31 mouse cellular contexts compared by ENCODE assay signal in genomic region chr10:127583649-127584048, GRCm38 (mm10). TPM values are rescaled to one million over a fixed set of nuclear protein-coding genes. Genes with fewer than 3 reads are reported as not detected.
DNase-seq lines count a peak whose midpoint lies in the region; ATAC-seq lines count a peak whose summit lies in the region.
"Had no signal": no experiment of that assay in that cellular context is flagged by ENCODE, and none has a peak within 500 bp of the region (broad histone marks: within the 10 kb centered on the region; RNA-seq: fewer than 3 reads in every experiment).

No protein-coding gene starts in this region.

- H3K4me1 ChIP-seq in lung, embryonic 16.5 days (replicated peaks; ENCODE audit: control insufficient read depth, insufficient read depth, low read length), result no peaks in the 10 kb centered on the region
- no peaks in the 10 kb centered on the region for H3K4me1 ChIP-seq in stomach, embryonic 14.5 days (ENCODE audit: control insufficient read depth, insufficient read depth, low read length)
- H3K4me1 ChIP-seq: forebrain, embryonic 15.5 days; lung, embryonic 15.5 days; midbrain, embryonic 12.5 days; neural tube, embryonic 13.5 days had no signal

- peaks cover 15% of the 10 kb centered on the region for H3K36me3 ChIP-seq in lung, embryonic 16.5 days (ENCODE audit: control insufficient read depth, insufficient read depth, low read length)
- peaks cover 73% of the 10 kb centered on the region for H3K36me3 ChIP-seq in stomach, embryonic 14.5 days (ENCODE audit: control insufficient read depth, insufficient read depth, low read length)

- ATAC-seq in lung, embryonic 16.5 days (ENCODE audit: low read depth), result 0 out of 2 replicates have a peak, but pooled peaks have one; percentile 11
- ATAC-seq in stomach, embryonic 14.5 days (ENCODE audit: insufficient number of reproducible peaks, insufficient read depth, low FRiP score, low read depth), result peak; percentile 19; the same call in 1 of the 2 replicates
- ATAC-seq: activated CD4-positive, CD25-positive, alpha-beta regulatory T cell, adult 4 months; forebrain, embryonic 15.5 days had no signal

- DNase-seq in lung, adult 18-20 months, result no peak
- DNase-seq in 3134 (ENCODE audit: extremely low read depth, insufficient read length, low spot score), result peak; percentile 46
- DNase-seq in brain, adult 2 months (ENCODE audit: low read depth, low spot score), result peak; percentile 53
- DNase-seq in left cerebral cortex, adult 8-10 months (ENCODE audit: low spot score in 2 of 2), result no peak
- DNase-seq in thymus, postnatal 25 days, result no peak
- DNase-seq: adrenal gland, adult 2 months; adrenal gland, postnatal 36 days; B cell, adult 2 months; cerebellum, adult 8-10 months; cerebellum, postnatal 36 days; gastrocnemius, postnatal 25 days; heart, adult 11 months; kidney, adult 2 months; layer of hippocampus, adult 9-11 months; liver; lung, postnatal 4 days; retina, postnatal 1 day; right cerebral cortex, postnatal 14 days had no signal

- no peaks in the 10 kb centered on the region for H3K9me3 ChIP-seq in lung, embryonic 16.5 days (ENCODE audit: control insufficient read depth, low read length)
- no peaks in the 10 kb centered on the region for H3K9me3 ChIP-seq in stomach, embryonic 14.5 days (ENCODE audit: control insufficient read depth, low read depth, low read length)
- H3K9me3 ChIP-seq: forebrain, embryonic 15.5 days; heart, embryonic 10.5 days; lung, embryonic 15.5 days; megakaryocyte, embryonic 14.5 days; midbrain, embryonic 12.5 days; neural tube, embryonic 13.5 days had no signal

- H3K4me2 ChIP-seq in lung, embryonic 16.5 days (ENCODE audit: low read depth, low read length), result no peak overlapping the region
- no peak overlapping the region for H3K4me2 ChIP-seq in stomach, embryonic 14.5 days (replicated peaks; ENCODE audit: low read depth, low read length)
- H3K4me2 ChIP-seq: forebrain, embryonic 15.5 days; hindbrain, embryonic 14.5 days; lung, embryonic 15.5 days; midbrain, embryonic 12.5 days; neural tube, embryonic 13.5 days had no signal

- WGBS in lung, embryonic 16.5 days, result 66% methylated on average over 8 of the region's 8 CpGs
- 70% methylated on average over 8 of the region's 8 CpGs for WGBS in stomach, embryonic 14.5 days

- H3K4me3 ChIP-seq in lung, embryonic 16.5 days (ENCODE audit: low read length), result no peak overlapping the region
- H3K4me3 ChIP-seq in stomach, embryonic 14.5 days (ENCODE audit: low read depth, low read length), result no peak overlapping the region
- H3K4me3 ChIP-seq: forebrain, embryonic 15.5 days; heart, embryonic 10.5 days; lung, embryonic 15.5 days; megakaryocyte, embryonic 14.5 days; midbrain, embryonic 12.5 days; neural tube, embryonic 13.5 days had no signal

- no peak overlapping the region for H3K9ac ChIP-seq in lung, embryonic 16.5 days (ENCODE audit: low read length)
- no peak overlapping the region for H3K9ac ChIP-seq in stomach, embryonic 14.5 days (replicated peaks; ENCODE audit: low read depth, low read length)
- H3K9ac ChIP-seq: forebrain, embryonic 15.5 days; hindbrain, embryonic 14.5 days; liver, embryonic 14.5 days; lung, embryonic 15.5 days; midbrain, embryonic 12.5 days; neural tube, embryonic 13.5 days had no signal

- H3K27me3 ChIP-seq in lung, embryonic 16.5 days (ENCODE audit: control insufficient read depth, insufficient read depth, low read depth, low read length), result no peaks in the 10 kb centered on the region
- H3K27me3 ChIP-seq in stomach, embryonic 14.5 days (ENCODE audit: control insufficient read depth, insufficient read depth, low read length), result no peaks in the 10 kb centered on the region
- H3K27me3 ChIP-seq: CH12.LX; forebrain, embryonic 15.5 days; lung, embryonic 15.5 days; midbrain, embryonic 12.5 days; neural tube, embryonic 13.5 days had no signal

- H3K27ac ChIP-seq in lung, embryonic 16.5 days (ENCODE audit: low read length), result no peak overlapping the region
- no peak overlapping the region for H3K27ac ChIP-seq in stomach, embryonic 14.5 days (ENCODE audit: low read length)
- H3K27ac ChIP-seq: forebrain, embryonic 15.5 days; heart, embryonic 10.5 days; hindbrain, embryonic 14.5 days; liver, embryonic 14.5 days; lung, embryonic 15.5 days; midbrain, embryonic 12.5 days; neural tube, embryonic 13.5 days had no signal

RNA-seq across cellular contexts. Expression of gene Lrp1, which starts 37.3 kb away (rescaled TPM):
- 78.9 and 83.6 TPM in 2 replicates for polyA plus RNA-seq in lung, embryonic 16.5 days (2015; fragmentation: Nextera tagmentation; extraction: Ambion mirVana)
- 98.0 and 99.3 TPM in 2 replicates for polyA plus RNA-seq in stomach, embryonic 14.5 days (2014; fragmentation: Nextera tagmentation; extraction: Ambion mirVana)
- 100 to 1,000 TPM; 295 to 337 (median 306) TPM for total RNA-seq in left cerebral cortex, adult 8-10 months (2022)

RNA-seq across cellular contexts. Expression of gene Nxph4, which starts 49.3 kb away (rescaled TPM):
- polyA plus RNA-seq in lung, embryonic 16.5 days (2015; fragmentation: Nextera tagmentation; extraction: Ambion mirVana), result 1.8 TPM in 2 replicates
- polyA plus RNA-seq in stomach, embryonic 14.5 days (2014; fragmentation: Nextera tagmentation; extraction: Ambion mirVana), result 3.8 and 4.8 TPM in 2 replicates
- total RNA-seq in left cerebral cortex, adult 8-10 months (2022), result 1 to 10 TPM; 6.6 to 9.7 (median 8.4) TPM
- total RNA-seq: hematopoietic stem cell, adult 5-6 weeks had no signal
- polyA plus RNA-seq: activated CD4-positive, CD25-positive, alpha-beta regulatory T cell, adult 4 months had no signal

RNA-seq across cellular contexts. Expression of gene Stat6, which starts 59.1 kb away (rescaled TPM):
- 47.4 and 49.2 TPM in 2 replicates for polyA plus RNA-seq in lung, embryonic 16.5 days (2015; fragmentation: Nextera tagmentation; extraction: Ambion mirVana)
- polyA plus RNA-seq in stomach, embryonic 14.5 days (2014; fragmentation: Nextera tagmentation; extraction: Ambion mirVana), result 24.7 and 26.5 TPM in 2 replicates
- total RNA-seq in left cerebral cortex, adult 8-10 months (2022), result 10 to 100 TPM; 13.5 to 17.1 (median 15.0) TPM

Comparison
In these comparisons a context has a peak if more than half of its experiments do, and no peak if none do; other contexts are left out.
1. DNase-seq: peak in 3134 (single experiment) and brain, adult 2 months (single experiment); none in lung, adult 18-20 months (0 of 2), left cerebral cortex, adult 8-10 months (0 of 2) and thymus, postnatal 25 days (single experiment).